Comparison of ENCODE assay signal across 14 mouse cellular contexts in the genomic region with DNA sequence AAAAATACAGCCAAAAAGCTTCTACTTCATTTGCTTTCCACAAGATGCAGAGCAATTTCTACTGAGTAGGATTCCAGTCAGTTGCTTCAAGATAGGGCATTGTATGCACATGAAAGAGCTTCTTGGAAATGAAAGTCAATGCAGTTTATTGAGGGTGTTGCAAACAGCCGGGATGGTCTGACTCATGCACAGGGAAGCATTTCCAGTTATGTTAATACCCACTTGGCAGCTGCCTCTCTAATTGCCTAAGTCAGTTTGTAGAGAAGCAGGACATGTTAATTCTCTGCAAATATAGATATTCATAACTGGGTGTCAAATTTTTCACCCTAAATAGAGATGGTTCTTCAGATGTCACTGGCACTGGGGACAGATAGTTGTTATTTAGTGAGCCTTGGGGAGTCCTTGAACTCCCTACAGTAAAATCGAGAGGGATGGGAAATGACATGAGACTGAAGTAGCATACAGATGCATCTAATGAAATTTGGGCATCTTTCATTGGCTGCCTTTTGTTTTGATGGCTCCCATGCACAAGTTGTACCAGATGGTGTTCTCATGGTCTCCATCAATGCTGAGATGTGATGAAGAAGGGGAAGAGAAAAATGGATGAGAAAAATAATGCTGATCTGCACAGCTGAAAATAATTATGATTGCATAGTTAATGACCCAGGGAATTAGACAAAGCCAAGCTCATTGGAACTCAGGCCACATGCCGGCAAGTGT.
DNase-seq lines count a peak whose midpoint lies in the region; ATAC-seq lines count a peak whose summit lies in the region.
"Had no signal": no experiment of that assay in that cellular context is flagged by ENCODE, and none has a peak within 500 bp of the region (broad histone marks: within the 10 kb centered on the region; RNA-seq: fewer than 3 reads in every experiment).

No protein-coding gene starts in this region.

- no peak for ATAC-seq in embryonic facial prominence, embryonic 14.5 days (ENCODE audit: low read depth)
- ATAC-seq in granulocyte monocyte progenitor cell, adult 5-6 weeks (replicated peaks; ENCODE audit: poor library complexity, severe bottlenecking), result peak; percentile 78
- peak; percentile 60; the same call in 1 of the 2 replicates for ATAC-seq in megakaryocyte progenitor cell, adult 5-6 weeks (replicated peaks; ENCODE audit: poor library complexity)
- ATAC-seq in intestine, embryonic 15.5 days, result no peak

- H3K9me3 ChIP-seq in embryonic facial prominence, embryonic 14.5 days (ENCODE audit: control insufficient read depth, low read length), result no peaks in the 10 kb centered on the region
- H3K9me3 ChIP-seq in embryonic facial prominence, embryonic 10.5 days, result no peaks in the 10 kb centered on the region
- H3K9me3 ChIP-seq in intestine, embryonic 15.5 days, result no peaks in the 10 kb centered on the region
- H3K9me3 ChIP-seq: G1E; limb, embryonic 10.5 days had no signal

- H3K4me1 ChIP-seq in embryonic facial prominence, embryonic 14.5 days (ENCODE audit: control insufficient read depth, insufficient read depth, low read length), result no peaks in the 10 kb centered on the region
- no peaks in the 10 kb centered on the region for H3K4me1 ChIP-seq in embryonic facial prominence, embryonic 10.5 days
- no peaks in the 10 kb centered on the region for H3K4me1 ChIP-seq in intestine, embryonic 15.5 days (replicated peaks)
- H3K4me1 ChIP-seq: limb, embryonic 10.5 days had no signal

- no peak overlapping the region for H3K4me2 ChIP-seq in embryonic facial prominence, embryonic 14.5 days (ENCODE audit: low read depth, low read length)
- no peak overlapping the region for H3K4me2 ChIP-seq in intestine, embryonic 15.5 days (replicated peaks)

- H3K9ac ChIP-seq in embryonic facial prominence, embryonic 14.5 days (ENCODE audit: low read depth, low read length), result no peak overlapping the region
- no peak overlapping the region for H3K9ac ChIP-seq in intestine, embryonic 15.5 days

- no peaks in the 10 kb centered on the region for H3K27me3 ChIP-seq in embryonic facial prominence, embryonic 14.5 days (replicated peaks; ENCODE audit: control insufficient read depth, insufficient read depth, low read length)
- H3K27me3 ChIP-seq in embryonic facial prominence, embryonic 10.5 days (replicated peaks; ENCODE audit: low read depth, poor library complexity, severe bottlenecking), result no peaks in the 10 kb centered on the region
- H3K27me3 ChIP-seq in intestine, embryonic 15.5 days (replicated peaks), result no peaks in the 10 kb centered on the region

- no peak overlapping the region for H3K27ac ChIP-seq in embryonic facial prominence, embryonic 14.5 days (replicated peaks; ENCODE audit: low read depth, low read length)
- no peak overlapping the region for H3K27ac ChIP-seq in embryonic facial prominence, embryonic 10.5 days (replicated peaks)
- H3K27ac ChIP-seq in intestine, embryonic 15.5 days, result no peak overlapping the region
- H3K27ac ChIP-seq: limb, embryonic 10.5 days had no signal

- DNase-seq in embryonic facial prominence, embryonic 14.5 days (ENCODE audit: low spot score), result peak; percentile 27
- DNase-seq in embryonic facial prominence, embryonic 10.5 days (ENCODE audit: low spot score), result no peak
- DNase-seq in left cerebral cortex, postnatal 25 days (ENCODE audit: low spot score in 2 of 2), result peak; percentile 16 to 78
- no peak for DNase-seq in left cerebral cortex, postnatal 36 days (ENCODE audit: low spot score in 2 of 2)
- no peak for DNase-seq in gastrocnemius, postnatal 25 days
- DNase-seq: cerebellum, adult 11-12 months; gastrocnemius, postnatal 36 days; lung, adult 18-20 months; thymus, adult 2 months had no signal

- intact Hi-C loops in left cerebral cortex, postnatal 25 days (cut with DNase I), result no loop called here
- intact Hi-C loops in left cerebral cortex, postnatal 36 days (cut with DNase I), result no loop called here

- H3K36me3 ChIP-seq in embryonic facial prominence, embryonic 14.5 days (ENCODE audit: control insufficient read depth, insufficient read depth, low read length), result no peaks in the 10 kb centered on the region
- H3K36me3 ChIP-seq in embryonic facial prominence, embryonic 10.5 days (replicated peaks), result no peaks in the 10 kb centered on the region
- H3K36me3 ChIP-seq in intestine, embryonic 15.5 days, result no peaks in the 10 kb centered on the region
- H3K36me3 ChIP-seq: G1E; limb, embryonic 10.5 days had no signal

- WGBS in embryonic facial prominence, embryonic 14.5 days, result 53% methylated on average over 3 of the region's 3 CpGs
- WGBS in embryonic facial prominence, embryonic 10.5 days, result 80% methylated on average over 3 of the region's 3 CpGs
- 74% methylated on average over 3 of the region's 3 CpGs for WGBS in intestine, embryonic 15.5 days

- no peak overlapping the region for H3K4me3 ChIP-seq in embryonic facial prominence, embryonic 14.5 days (ENCODE audit: low read depth, low read length)
- no peak overlapping the region for H3K4me3 ChIP-seq in embryonic facial prominence, embryonic 10.5 days
- H3K4me3 ChIP-seq in intestine, embryonic 15.5 days (replicated peaks), result no peak overlapping the region
- H3K4me3 ChIP-seq: limb, embryonic 10.5 days had no signal

Comparison
In these comparisons a context has a peak if more than half of its experiments do, and no peak if none do; other contexts are left out.
1. DNase-seq: peak in embryonic facial prominence, embryonic 14.5 days (single experiment) and left cerebral cortex, postnatal 25 days (2 of 2); none in embryonic facial prominence, embryonic 10.5 days (single experiment), left cerebral cortex, postnatal 36 days (0 of 2) and gastrocnemius, postnatal 25 days (single experiment).
2. ATAC-seq: peak in granulocyte monocyte progenitor cell, adult 5-6 weeks (single experiment) and megakaryocyte progenitor cell, adult 5-6 weeks (single experiment); none in embryonic facial prominence, embryonic 14.5 days (single experiment) and intestine, embryonic 15.5 days (single experiment).